Mouse (Mus musculus) bone marrow macrophage, adult 2 months (primary cell): ENCODE measurements at regions not wholly inside any gene's neighbourhood (a gene's known extent, or its start where the extent isn't known, plus 50 kb on each side); places are given as distances from the start of the nearest gene placed in this dataset.

ENCODE experiments used
- CTCF ChIP-seq: IDR thresholded peaks from 2 replicates; pipeline ENCODE4 v1.5.1; 2012; ENCODE audit warnings: low read depth, mild to moderate bottlenecking, low read length, moderate library complexity
- POLR2A ChIP-seq: IDR thresholded peaks from 2 replicates; pipeline ENCODE4 v1.6.1; 2012; ENCODE audit warnings: mild to moderate bottlenecking, low read depth, low read length, borderline replicate concordance

GRCm38 (mm10) chr9:67632521-67633025 is 73.1 kb upstream of the Tln2 start:
- TF ChIP-seq CTCF (no peak), POLR2A (no peak)
